In the genomic region with DNA sequence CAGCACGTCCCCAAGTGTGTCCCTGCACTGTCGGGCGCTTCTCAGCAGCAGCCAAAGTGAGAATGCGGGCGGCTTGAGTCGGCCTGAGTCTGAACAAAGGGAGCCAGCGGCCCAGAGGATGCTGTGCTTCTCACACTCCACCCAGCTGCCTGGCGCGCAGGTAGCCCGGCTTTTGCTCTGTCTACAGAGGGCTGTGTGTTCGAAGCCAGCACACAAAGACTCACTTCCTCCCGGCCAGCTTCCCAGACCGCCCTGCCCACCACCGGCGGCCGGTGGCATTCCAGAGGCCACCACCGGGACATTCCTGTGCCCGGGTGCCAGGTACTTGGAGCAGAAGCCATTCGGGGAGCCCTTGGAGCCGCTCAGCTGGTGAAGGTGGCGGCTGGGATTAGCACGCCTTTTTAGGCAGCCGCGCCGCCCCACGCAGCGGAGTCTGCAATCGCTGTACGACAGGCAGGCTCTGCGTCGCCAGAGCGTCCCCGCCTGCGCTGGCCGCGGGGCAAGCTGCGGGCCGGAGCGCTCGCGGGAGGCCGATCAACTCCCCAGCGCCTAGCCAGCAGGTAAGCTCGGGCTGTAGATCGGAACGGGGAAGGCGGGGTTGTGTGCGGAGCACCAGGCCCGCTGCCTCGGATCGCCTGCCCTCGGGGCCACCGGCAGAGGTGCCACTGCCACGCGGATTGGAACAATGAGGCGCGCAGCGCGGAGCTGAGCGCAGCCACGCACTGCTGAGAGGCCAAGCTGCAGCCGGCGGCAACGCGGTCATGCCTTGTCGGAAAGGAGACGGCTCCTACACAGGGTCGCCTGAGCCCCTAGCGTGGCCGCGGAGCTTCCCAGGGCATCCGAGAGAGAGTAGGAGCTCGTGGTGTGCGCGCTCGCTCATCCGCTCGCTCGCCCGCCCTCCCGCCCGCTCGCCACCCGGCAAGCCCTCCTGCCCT, we compare ENCODE assay signal across 8 mouse cellular contexts. TPM values are rescaled to one million over a fixed set of nuclear protein-coding genes. Genes with fewer than 3 reads are reported as not detected.
A peak's percentile ranks its signal among the peaks of the same experiment; 100 is the strongest.
DNase-seq lines count a peak whose midpoint lies in the region; ATAC-seq lines count a peak whose summit lies in the region.

Gene St6gal2 (plus strand): TSS at position 133 of the 935 bp plus-strand sequence.

- no peaks in the 10 kb centered on the region for H3K27me3 ChIP-seq in neural tube, embryonic 12.5 days (replicated peaks)

- H3K36me3 ChIP-seq in neural tube, embryonic 12.5 days: no peaks in the 10 kb centered on the region

- peak within 1 kb of the TSS; percentile 80 for H3K4me2 ChIP-seq in neural tube, embryonic 12.5 days (replicated peaks)

- peak within 1 kb of the TSS; percentile 63 for H3K4me3 ChIP-seq in neural tube, embryonic 12.5 days

- under 1% methylated on average over 84 of the region's 84 CpGs for WGBS in neural tube, embryonic 12.5 days

- peak within 1 kb of the TSS; percentile 75 for H3K27ac ChIP-seq in neural tube, embryonic 12.5 days

- intact Hi-C loops in heart, postnatal 10 days (cut with DNase I): no loop called here
- intact Hi-C loops in left cerebral cortex, postnatal 25 days (cut with DNase I): loop anchor here (5.0 to 10.0 kb wide), 3 partner anchors 38 to 1091 kb away; no protein-coding TSS in a partner anchor

- peak; percentile 4 for DNase-seq in ovary, postnatal 14 days (ENCODE audit: low spot score)
- no peak for DNase-seq in ovary, postnatal 10 days (ENCODE audit: low spot score)
- peak; percentile 77 for DNase-seq in embryo, embryonic 11 days
- peak; percentile 1 for DNase-seq in heart, postnatal 10 days
- peak; percentile 79 to 83 for DNase-seq in left cerebral cortex, postnatal 25 days (ENCODE audit: low spot score in 2 of 2)
- no peak for DNase-seq in urinary bladder, postnatal 36 days (ENCODE audit: low spot score in 2 of 2)
- no peak for DNase-seq in adipocyte (ENCODE audit: low spot score)

- no peaks in the 10 kb centered on the region for H3K9me3 ChIP-seq in neural tube, embryonic 12.5 days

- peak within 1 kb of the TSS; percentile 79 for H3K9ac ChIP-seq in neural tube, embryonic 12.5 days

- H3K4me1 ChIP-seq in neural tube, embryonic 12.5 days: 0 out of 2 replicates have a peak, but pooled peaks cover 2% of the 10 kb centered on the region

- ATAC-seq in neural tube, embryonic 12.5 days (ENCODE audit: low FRiP score, low read depth): peak; percentile 92

RNA-seq across cellular contexts. Expression of gene St6gal2, which starts in this region (rescaled TPM):
- total RNA-seq in heart, postnatal 10 days (2021): not detected
- total RNA-seq in left cerebral cortex, postnatal 25 days (2021): 10 to 100 TPM; 46.3 to 53.9 TPM
- polyA plus RNA-seq in neural tube, embryonic 12.5 days (2016; fragmentation: Nextera tagmentation; extraction: Ambion mirVana): 8.2 and 8.8 TPM in 2 replicates

Comparison
In these comparisons a context has a peak if more than half of its experiments do, and no peak if none do; other contexts are left out.
1. RNA of gene St6gal2 (total RNA-seq): 46.3 to 53.9 TPM in left cerebral cortex, postnatal 25 days; not detected in heart, postnatal 10 days; every median in the first group is over 10 times any median in the second.
2. DNase-seq: peak in ovary, postnatal 14 days (single experiment), embryo, embryonic 11 days (single experiment) and left cerebral cortex, postnatal 25 days (2 of 2); none in ovary, postnatal 10 days (single experiment), urinary bladder, postnatal 36 days (0 of 2) and adipocyte (single experiment).
3. Peak in DNase-seq in heart, postnatal 10 days; RNA of the gene not detected or under 1 TPM.